In genomic region chr10:81257158-81258039, GRCm38 (mm10) we compare ENCODE assay signal across 8 mouse cellular contexts. TPM values are rescaled to one million over a fixed set of nuclear protein-coding genes. Genes with fewer than 3 reads are reported as not detected.
DNase-seq lines count a peak whose midpoint lies in the region; ATAC-seq and TF ChIP-seq lines count a peak whose summit lies in the region.

No protein-coding gene starts in this region.

- H3K4me3 ChIP-seq in lung, adult 2 months (replicated peaks; ENCODE audit: extremely low read depth, low read depth, low read length) = peak overlapping the region; percentile 21
- peak overlapping the region; percentile 42 for H3K4me3 ChIP-seq in hindbrain, embryonic 12.5 days
- H3K4me3 ChIP-seq in macrophage (ENCODE audit: inconsistent target) = peak overlapping the region; percentile 12; the same call in 1 of the 2 replicates

- DNase-seq in cerebellum, adult 8-10 months = peak; percentile 51
- DNase-seq in cerebellum, adult 11-12 months = no peak
- DNase-seq in lung, adult 2 months = no peak
- no peak for DNase-seq in lung, postnatal 36 days
- peak; percentile 58 for DNase-seq in right cerebral cortex, postnatal 4 days
- no peak for DNase-seq in adrenal gland, postnatal 14 days

- H3K9me3 ChIP-seq in hindbrain, embryonic 12.5 days (replicated peaks) = 0 out of 2 replicates have a peak, but pooled peaks cover 4% of the 10 kb centered on the region

- peaks cover 75% of the 10 kb centered on the region for H3K27me3 ChIP-seq in hindbrain, embryonic 12.5 days

- H3K79me2 ChIP-seq in macrophage (ENCODE audit: inconsistent target) = no peaks in the 10 kb centered on the region

- WGBS in lung, adult 2 months = 2% methylated on average over 57 of the region's 62 CpGs
- 3% methylated on average over 62 of the region's 62 CpGs for WGBS in hindbrain, embryonic 12.5 days
- 4% methylated on average over 62 of the region's 62 CpGs for WGBS in macrophage (ENCODE audit: missing documents)

- H3K4me1 ChIP-seq in lung, adult 2 months (ENCODE audit: control insufficient read depth, insufficient read depth, low read length) = no peaks in the 10 kb centered on the region
- peaks cover 28% of the 10 kb centered on the region for H3K4me1 ChIP-seq in hindbrain, embryonic 12.5 days

- peak overlapping the region; percentile 76 for H3K4me2 ChIP-seq in hindbrain, embryonic 12.5 days (replicated peaks)

- H3K9ac ChIP-seq in hindbrain, embryonic 12.5 days = peak overlapping the region; percentile 46

- no peak overlapping the region for H3K27ac ChIP-seq in hindbrain, embryonic 12.5 days
- no peak overlapping the region for H3K27ac ChIP-seq in macrophage

- no peak for TF ChIP-seq CTCF in lung, adult 2 months (IDR thresholded peaks at IDR 0.05; ENCODE audit: insufficient read depth, low read length)

- H3K36me3 ChIP-seq in hindbrain, embryonic 12.5 days = peaks cover 17% of the 10 kb centered on the region
- no peaks in the 10 kb centered on the region for H3K36me3 ChIP-seq in macrophage (ENCODE audit: inconsistent target)

- TF ChIP-seq POLR2A in lung, adult 2 months (IDR thresholded peaks at IDR 0.05; ENCODE audit: borderline replicate concordance, extremely low read depth, low read depth, low read length) = no peak

- ATAC-seq in hindbrain, embryonic 12.5 days (ENCODE audit: low FRiP score) = no peak

RNA-seq across cellular contexts. Expression of gene Matk, which starts 4.7 kb away (rescaled TPM):
- 2.7 and 3.3 TPM in 2 replicates for polyA plus RNA-seq in lung, adult 2 months (2012; rRNA removed)
- 6.3 and 6.8 TPM in 2 replicates for polyA plus RNA-seq in hindbrain, embryonic 12.5 days (2016; fragmentation: Nextera tagmentation; extraction: Ambion mirVana)
- 10 to 100 TPM in 12 of 26 experiments, 1 to 10 TPM in 11, under 1 TPM in 2, not detected in 1; 0.60 to 51.1 (median 7.7) TPM for total RNA-seq in macrophage (2018; cell fraction: chromatin; rRNA removed)
- total RNA-seq in macrophage (2018; cell fraction: cytosol; rRNA removed) = 1 to 10 TPM in 13 of 26 experiments, under 1 TPM in 13; 0.11 to 7.1 (median 2.0) TPM
- total RNA-seq in macrophage (2018; cell fraction: nucleus; rRNA removed) = 10 to 100 TPM in 11 of 26 experiments, 1 to 10 TPM in 4, under 1 TPM in 10, not detected in 1; 0.14 to 29.8 (median 7.9) TPM
- polyA plus RNA-seq in macrophage (2018) = 5.3 to 5.7 TPM (median 5.5 TPM) in 3 replicates
- 2.1 and 2.9 TPM in 2 replicates for total RNA-seq in adrenal gland, postnatal 14 days (2021)

RNA-seq across cellular contexts. Expression of gene Mrpl54, which starts 9.3 kb away (rescaled TPM):
- polyA plus RNA-seq in lung, adult 2 months (2012; rRNA removed) = 60.1 and 87.9 TPM in 2 replicates
- polyA plus RNA-seq in hindbrain, embryonic 12.5 days (2016; fragmentation: Nextera tagmentation; extraction: Ambion mirVana) = 142 and 155 TPM in 2 replicates
- 10 to 100 TPM in 19 of 26 experiments, 1 to 10 TPM in 7; 6.0 to 21.6 (median 12.7) TPM for total RNA-seq in macrophage (2018; cell fraction: chromatin; rRNA removed)
- 100 to 1,000 TPM in 1 of 26 experiments, 10 to 100 TPM in 25; 68.1 to 101 (median 82.8) TPM for total RNA-seq in macrophage (2018; cell fraction: cytosol; rRNA removed)
- total RNA-seq in macrophage (2018; cell fraction: nucleus; rRNA removed) = 10 to 100 TPM; 10.4 to 36.7 (median 20.6) TPM
- 39.4 to 78.9 TPM (median 55.8 TPM) in 3 replicates for polyA plus RNA-seq in macrophage (2018)
- total RNA-seq in adrenal gland, postnatal 14 days (2021) = 108 and 113 TPM in 2 replicates

RNA-seq across cellular contexts. Expression of gene Apba3, which starts 9.4 kb away (rescaled TPM):
- polyA plus RNA-seq in lung, adult 2 months (2012; rRNA removed) = 86.4 and 104 TPM in 2 replicates
- 36.9 and 38.1 TPM in 2 replicates for polyA plus RNA-seq in hindbrain, embryonic 12.5 days (2016; fragmentation: Nextera tagmentation; extraction: Ambion mirVana)
- total RNA-seq in macrophage (2018; cell fraction: chromatin; rRNA removed) = 10 to 100 TPM; 10.4 to 52.3 (median 28.9) TPM
- 10 to 100 TPM; 16.1 to 31.6 (median 19.8) TPM for total RNA-seq in macrophage (2018; cell fraction: cytosol; rRNA removed)
- 10 to 100 TPM in 24 of 26 experiments, 1 to 10 TPM in 2; 7.3 to 38.0 (median 21.2) TPM for total RNA-seq in macrophage (2018; cell fraction: nucleus; rRNA removed)
- 9.8 to 31.4 TPM (median 19.8 TPM) in 3 replicates for polyA plus RNA-seq in macrophage (2018)
- total RNA-seq in adrenal gland, postnatal 14 days (2021) = 95.0 and 100 TPM in 2 replicates

RNA-seq across cellular contexts. Expression of gene Zfr2, which starts 24.4 kb away (rescaled TPM):
- polyA plus RNA-seq in lung, adult 2 months (2012; rRNA removed) = 8.9 and 10.0 TPM in 2 replicates
- polyA plus RNA-seq in hindbrain, embryonic 12.5 days (2016; fragmentation: Nextera tagmentation; extraction: Ambion mirVana) = 14.0 and 15.6 TPM in 2 replicates
- 10 to 100 TPM in 23 of 26 experiments, 1 to 10 TPM in 3; 2.4 to 17.6 (median 13.8) TPM for total RNA-seq in macrophage (2018; cell fraction: chromatin; rRNA removed)
- total RNA-seq in macrophage (2018; cell fraction: cytosol; rRNA removed) = 1 to 10 TPM in 4 of 26 experiments, under 1 TPM in 22; 0.14 to 2.0 (median 0.71) TPM
- 10 to 100 TPM in 4 of 26 experiments, 1 to 10 TPM in 22; 2.3 to 11.8 (median 6.7) TPM for total RNA-seq in macrophage (2018; cell fraction: nucleus; rRNA removed)
- polyA plus RNA-seq in macrophage (2018) = 0.26 to 0.61 TPM (median 0.53 TPM) in 3 replicates
- total RNA-seq in adrenal gland, postnatal 14 days (2021) = 11.0 and 12.5 TPM in 2 replicates

RNA-seq across cellular contexts. Expression of gene Atcay, which starts 26.8 kb away (rescaled TPM):
- 0.08 and 0.20 TPM in 2 replicates for polyA plus RNA-seq in lung, adult 2 months (2012; rRNA removed)
- 33.7 and 36.8 TPM in 2 replicates for polyA plus RNA-seq in hindbrain, embryonic 12.5 days (2016; fragmentation: Nextera tagmentation; extraction: Ambion mirVana)
- not detected for total RNA-seq in macrophage (2018; cell fraction: chromatin; rRNA removed)
- under 1 TPM in 1 of 26 experiments, not detected in 25; 0.03 TPM for total RNA-seq in macrophage (2018; cell fraction: cytosol; rRNA removed)
- total RNA-seq in macrophage (2018; cell fraction: nucleus; rRNA removed) = not detected
- polyA plus RNA-seq in macrophage (2018) = not detected in 3 replicates
- 2.1 and 3.5 TPM in 2 replicates for total RNA-seq in adrenal gland, postnatal 14 days (2021)

Comparison
In these comparisons a context has a peak if more than half of its experiments do, and no peak if none do; other contexts are left out.
1. DNase-seq: peak in cerebellum, adult 8-10 months (single experiment) and right cerebral cortex, postnatal 4 days (single experiment); none in cerebellum, adult 11-12 months (single experiment), lung, adult 2 months (single experiment), lung, postnatal 36 days (single experiment) and adrenal gland, postnatal 14 days (single experiment).
2. Peak in every context shown above with its lines, with median percentiles within 50 percentile points of each other: H3K4me3 ChIP-seq.